Mouse (Mus musculus) hindbrain, embryonic 16.5 days (tissue): ENCODE measurements around the gene D430042O09Rik. TPM values are rescaled to one million over a fixed set of nuclear protein-coding genes. Genes with fewer than 3 reads are reported as not detected.

Source experiments
- ATAC-seq: fragments of 200-750 bp; cut with Nextera tagmentation; 2 replicates; pipeline ENCODE4 v1.8.0; 2017; ENCODE audit warnings: moderate TSS enrichment, moderate library complexity
- H3K27ac ChIP-seq: fragments of 300-500 bp; sonication (generic); 2 replicates; pipeline ENCODE4 v1.5.1; 2014; ENCODE audit warnings: low read depth, mild to moderate bottlenecking, control low read depth, low read length, moderate library complexity
- H3K27me3 ChIP-seq: fragments of 300-500 bp; sonication (generic); replicated peaks from 2 replicates; pipeline ENCODE4 v1.6.1; 2014; ENCODE audit warnings: low read length; ENCODE audit not compliant: control insufficient read depth, insufficient read depth
- H3K36me3 ChIP-seq: fragments of 300-500 bp; sonication (generic); 2 replicates; pipeline ENCODE4 v1.6.1; 2014; ENCODE audit warnings: mild to moderate bottlenecking, low read length, moderate library complexity, mixed read lengths; ENCODE audit not compliant: control insufficient read depth, insufficient read depth
- H3K4me1 ChIP-seq: fragments of 300-500 bp; sonication (generic); 2 replicates; pipeline ENCODE4 v1.6.1; 2014; ENCODE audit warnings: low read depth, low read length; ENCODE audit not compliant: control insufficient read depth, insufficient read depth
- H3K4me2 ChIP-seq: fragments of 300-500 bp; sonication (generic); 2 replicates; pipeline ENCODE4 v1.6.1; 2014; ENCODE audit warnings: mild to moderate bottlenecking, low read length, control low read depth, moderate library complexity
- H3K4me3 ChIP-seq: fragments of 300-500 bp; sonication (generic); 2 replicates; pipeline ENCODE4 v1.5.1; 2014; ENCODE audit warnings: mild to moderate bottlenecking, low read length, control low read depth, moderate library complexity
- H3K9ac ChIP-seq: fragments of 300-500 bp; sonication (generic); 2 replicates; pipeline ENCODE4 v1.6.1; 2014; ENCODE audit warnings: low read depth, mild to moderate bottlenecking, control low read depth, low read length, moderate library complexity
- H3K9me3 ChIP-seq: fragments of 300-500 bp; sonication (generic); 2 replicates; pipeline ENCODE4 v1.6.1; 2014; ENCODE audit warnings: mild to moderate bottlenecking, low read length, moderate library complexity; ENCODE audit not compliant: control insufficient read depth
- WGBS: fragments of 180-500 bp; shearing (Covaris S2); extraction: QIAGEN DNeasy Blood & Tissue Kit; methylation state at CpG from one replicate; pipeline ENCODE4 v1.1.7; 2014; 5-methylcytosine and 5-hydroxymethylcytosine counted together
- polyA plus RNA-seq: library from polyadenylated mRNA; unstranded; fragments of >200 nt; fragmentation: Nextera tagmentation; extraction: Ambion mirVana; gene quantifications from 2 replicates; pipeline ENCODE4 v1.2.1, GENCODE M21; 2015

Gene D430042O09Rik
- polyA plus RNA-seq, 1 experiment from 2014 or later, result 5.0 TPM

GRCm38 (mm10) chr7:125887761-125888160 lies 180.1 kb downstream of the D430042O09Rik start:
- 93% methylated on average over 5 of the region's 5 CpGs for WGBS
- Histone ChIP-seq H3K27ac (no peak overlapping the region), H3K9ac (no peak overlapping the region)

GRCm38 (mm10) chr7:125888373-125888772 lies 180.7 kb downstream of the D430042O09Rik start:
- ATAC-seq, result no peak
- H3K27ac ChIP-seq, result no peak overlapping the region
- 45% methylated on average over 12 of the region's 12 CpGs for WGBS
- H3K4me1 ChIP-seq, result peaks cover 20% of the 10 kb centered on the region
- no peaks in the 10 kb centered on the region for H3K36me3 ChIP-seq
- H3K27me3 ChIP-seq, result no peaks in the 10 kb centered on the region
- H3K4me2 ChIP-seq, result no peak overlapping the region
- no peaks in the 10 kb centered on the region for H3K9me3 ChIP-seq
- H3K4me3 ChIP-seq, result no peak overlapping the region
- H3K9ac ChIP-seq, result no peak overlapping the region

More at GRCm38 (mm10) chr7:125887761-125888160, 180.1 kb downstream of the D430042O09Rik start:
- Histone ChIP-seq H3K27me3 (no peaks in the 10 kb centered on the region), H3K4me3 (no peak overlapping the region), H3K4me1 (peaks cover 20% of the 10 kb centered on the region), H3K9me3 (no peaks in the 10 kb centered on the region), H3K4me2 (no peak overlapping the region), H3K36me3 (no peaks in the 10 kb centered on the region)
- ATAC-seq, result no peak

- Histone ChIP-seq H3K36me3 (no peaks in the 10 kb centered on the region), H3K4me2 (no peak overlapping the region), H3K4me3 (no peak overlapping the region), H3K9ac (no peak overlapping the region), H3K27ac (no peak overlapping the region), H3K27me3 (no peaks in the 10 kb centered on the region), H3K4me1 (peaks cover under 1% of the 10 kb centered on the region; the same call in 1 of the 2 replicates), H3K9me3 (no peaks in the 10 kb centered on the region)
- ATAC-seq, result no peak
- WGBS, result 87% methylated on average over 5 of the region's 5 CpGs
These were observed 185.9 kb downstream of the D430042O09Rik start for GRCm38 (mm10) chr7:125893621-125894020.

GRCm38 (mm10) chr7:125897059-125897458 lies 189.4 kb downstream of the D430042O09Rik start:
- WGBS, result 91% methylated on average over 4 of the region's 4 CpGs

GRCm38 (mm10) chr7:125899036-125899435 lies 191.3 kb downstream of the D430042O09Rik start:
- Histone ChIP-seq H3K4me3 (no peak overlapping the region), H3K9ac (no peak overlapping the region), H3K4me2 (no peak overlapping the region), H3K27me3 (no peaks in the 10 kb centered on the region), H3K4me1 (no peaks in the 10 kb centered on the region; the same call in 1 of the 2 replicates), H3K27ac (no peak overlapping the region), H3K36me3 (no peaks in the 10 kb centered on the region), H3K9me3 (no peaks in the 10 kb centered on the region)
- ATAC-seq, result no peak
- WGBS, result 52% methylated on average over 7 of the region's 7 CpGs

More at GRCm38 (mm10) chr7:125897059-125897458, 189.4 kb downstream of the D430042O09Rik start:
- H3K4me1 ChIP-seq, result no peaks in the 10 kb centered on the region; the same call in 1 of the 2 replicates
- H3K27ac ChIP-seq, result no peak overlapping the region
- H3K9ac ChIP-seq, result no peak overlapping the region
- H3K4me2 ChIP-seq, result no peak overlapping the region
- H3K4me3 ChIP-seq, result no peak overlapping the region
- no peaks in the 10 kb centered on the region for H3K27me3 ChIP-seq
- no peaks in the 10 kb centered on the region for H3K9me3 ChIP-seq
- ATAC-seq, result no peak
- H3K36me3 ChIP-seq, result no peaks in the 10 kb centered on the region

- 48% methylated on average over 2 of the region's 2 CpGs for WGBS
- no peaks in the 10 kb centered on the region for H3K27me3 ChIP-seq
- H3K9ac ChIP-seq, result no peak overlapping the region
- no peak overlapping the region for H3K4me2 ChIP-seq
- H3K4me1 ChIP-seq, result no peaks in the 10 kb centered on the region; the same call in 1 of the 2 replicates
- no peaks in the 10 kb centered on the region for H3K9me3 ChIP-seq
- H3K36me3 ChIP-seq, result no peaks in the 10 kb centered on the region
- ATAC-seq, result peak; percentile 50; the same call in 1 of the 2 replicates
- no peak overlapping the region for H3K4me3 ChIP-seq
- H3K27ac ChIP-seq, result no peak overlapping the region
These were observed 192.2 kb downstream of the D430042O09Rik start for GRCm38 (mm10) chr7:125899916-125900315.

GRCm38 (mm10) chr7:125900386-125901161 lies 192.9 kb downstream of the D430042O09Rik start:
- ATAC-seq, result peak; percentile 64
- no peak overlapping the region for H3K4me3 ChIP-seq
- 50% methylated on average over 13 of the region's 13 CpGs for WGBS
- H3K4me2 ChIP-seq, result no peak overlapping the region
- no peaks in the 10 kb centered on the region for H3K36me3 ChIP-seq
- H3K9me3 ChIP-seq, result no peaks in the 10 kb centered on the region
- no peaks in the 10 kb centered on the region for H3K27me3 ChIP-seq
- peak overlapping the region; percentile 13; the same call in 1 of the 2 replicates for H3K9ac ChIP-seq
- no peak overlapping the region for H3K27ac ChIP-seq
- no peaks in the 10 kb centered on the region; the same call in 1 of the 2 replicates for H3K4me1 ChIP-seq

- Histone ChIP-seq H3K4me2 (no peak overlapping the region), H3K27ac (no peak overlapping the region), H3K27me3 (no peaks in the 10 kb centered on the region), H3K9me3 (no peaks in the 10 kb centered on the region), H3K4me3 (no peak overlapping the region), H3K4me1 (no peaks in the 10 kb centered on the region), H3K9ac (no peak overlapping the region), H3K36me3 (no peaks in the 10 kb centered on the region)
- WGBS, result 54% methylated on average over 5 of the region's 5 CpGs
- no peak for ATAC-seq
These were observed 213.1 kb downstream of the D430042O09Rik start for GRCm38 (mm10) chr7:125920801-125921200.

- Histone ChIP-seq H3K4me2 (no peak overlapping the region), H3K27me3 (no peaks in the 10 kb centered on the region), H3K4me3 (no peak overlapping the region), H3K36me3 (no peaks in the 10 kb centered on the region), H3K27ac (no peak overlapping the region), H3K9ac (no peak overlapping the region), H3K4me1 (no peaks in the 10 kb centered on the region), H3K9me3 (no peaks in the 10 kb centered on the region)
- WGBS, result 90% methylated on average over 5 of the region's 5 CpGs
- ATAC-seq, result no peak
These were observed 216.4 kb downstream of the D430042O09Rik start for GRCm38 (mm10) chr7:125924044-125924443.
